Mouse (Mus musculus): Measurements from ENCODE around the gene Dpf3.

Gene Dpf3

DNA sequence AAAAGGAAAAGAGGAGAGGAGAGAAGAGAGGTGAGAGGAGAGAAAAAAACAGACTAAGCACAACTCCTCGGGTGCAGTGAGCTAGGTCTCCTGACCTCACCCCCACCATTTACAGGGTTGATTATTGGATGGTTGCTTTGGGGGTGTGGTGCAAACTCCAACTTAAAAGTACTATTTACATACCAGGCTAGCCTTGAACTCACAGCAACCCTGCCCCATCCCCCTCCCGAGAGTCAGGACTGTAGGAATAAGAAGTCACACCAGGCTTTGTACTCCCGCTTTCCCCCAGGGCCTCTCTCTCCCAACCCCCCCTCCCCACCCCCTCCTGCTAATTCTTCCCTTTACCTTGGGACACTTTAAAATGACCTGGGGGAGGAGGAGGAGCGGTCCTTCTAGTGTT, 8.8 kb upstream of the Dpf3 start:
- no peak for DNase-seq (ENCODE audit: low spot score)

DNA sequence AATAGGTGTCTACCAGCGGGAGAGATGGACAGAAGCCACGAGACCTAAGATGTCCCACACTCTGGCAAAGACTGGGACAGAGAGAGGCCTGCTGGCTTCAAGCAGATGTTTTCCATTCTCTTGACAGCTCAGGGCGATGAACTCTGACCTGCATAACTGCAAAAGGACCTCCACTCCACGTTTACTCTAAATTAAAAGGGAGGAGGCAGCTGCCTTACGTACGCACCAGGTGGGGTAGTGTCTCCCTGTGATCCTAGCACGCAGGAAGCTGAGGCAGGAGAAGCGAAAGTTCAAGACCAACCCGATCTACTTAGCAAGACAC, 8.4 kb upstream of the Dpf3 start:
- no peak for DNase-seq (ENCODE audit: low spot score)

DNA sequence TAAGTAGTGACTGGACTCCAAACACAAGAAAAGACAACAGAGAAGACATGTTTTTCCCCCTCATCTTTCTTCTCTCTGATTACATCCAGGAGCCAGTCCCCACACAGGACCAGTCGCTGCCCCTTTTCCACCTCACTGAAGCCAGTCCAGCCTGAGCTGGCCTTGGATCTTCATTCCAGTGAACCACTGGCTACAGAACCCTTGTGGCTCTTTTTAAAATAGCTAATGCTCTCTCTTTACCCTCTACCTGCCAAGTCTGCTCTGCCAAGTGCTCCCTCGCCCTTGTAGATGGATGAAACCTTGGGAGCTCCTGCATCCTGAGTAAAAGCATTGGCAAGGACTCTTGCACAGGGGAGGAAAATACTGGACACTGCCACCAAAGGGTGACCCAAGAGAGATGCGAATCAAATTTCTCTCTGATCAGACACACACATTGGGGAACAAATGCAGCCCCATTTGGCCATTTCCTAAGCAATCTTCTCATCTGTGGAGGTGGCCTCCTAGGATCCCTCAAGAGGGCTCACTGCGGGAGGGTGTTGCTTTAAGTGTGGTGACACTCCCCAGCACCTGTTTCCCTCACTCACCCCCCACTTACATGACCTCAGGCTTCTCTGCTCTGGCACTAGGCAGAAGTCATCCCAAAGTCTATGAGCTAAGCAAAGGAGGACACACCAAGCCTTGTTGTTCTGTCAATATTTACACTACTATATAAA, 7.9 kb upstream of the Dpf3 start:
- DNase-seq (ENCODE audit: low spot score): no peak

- DNase-seq (ENCODE audit: low spot score): no peak
Observed at GRCm38 (mm10) chr12:83494196-83494595, 6.7 kb upstream of the Dpf3 start.

GRCm38 (mm10) chr12:83492808-83493207, 5.3 kb upstream of the Dpf3 start:
- DNase-seq (ENCODE audit: low spot score): no peak

DNA sequence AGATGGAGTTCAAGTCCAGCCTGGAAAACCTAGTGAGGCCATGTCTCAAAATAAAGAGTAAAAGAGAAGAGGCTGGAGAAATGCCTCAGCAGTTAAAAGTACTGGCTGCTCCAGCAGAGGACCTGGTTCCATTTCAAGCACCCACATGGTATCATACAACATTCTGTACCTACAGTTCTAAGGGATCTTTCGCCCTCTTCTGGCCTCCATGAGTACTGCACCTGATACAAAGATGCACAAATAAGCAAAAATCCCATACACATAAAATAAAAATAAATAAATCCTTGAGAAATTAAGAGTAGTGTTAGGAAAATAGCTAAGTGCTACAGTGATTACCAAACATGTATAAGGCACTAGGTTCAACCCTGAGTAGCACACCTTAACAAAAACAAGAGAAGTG, 4.1 kb upstream of the Dpf3 start:
- no peak for DNase-seq (ENCODE audit: low spot score)

DNA sequence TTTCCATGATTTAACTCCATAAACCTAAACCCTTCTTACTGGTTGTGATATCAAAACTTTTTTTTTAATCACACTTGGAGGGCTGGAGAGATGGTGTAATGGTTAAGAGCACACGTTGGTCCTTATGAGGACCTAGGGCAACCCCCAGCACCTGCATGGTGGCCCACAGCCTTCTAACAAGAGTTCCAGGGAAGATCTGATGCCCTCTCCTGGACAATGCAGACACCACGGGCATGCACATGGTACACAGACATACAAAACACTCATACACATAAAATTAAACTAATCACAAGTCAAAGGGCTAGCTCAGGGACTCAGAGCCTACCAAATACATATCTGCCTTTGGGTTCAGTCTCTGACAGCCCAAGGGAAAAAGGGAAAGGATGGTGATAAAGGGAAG, 2.2 kb upstream of the Dpf3 start:
- no peak for DNase-seq (ENCODE audit: low spot score)

DNA sequence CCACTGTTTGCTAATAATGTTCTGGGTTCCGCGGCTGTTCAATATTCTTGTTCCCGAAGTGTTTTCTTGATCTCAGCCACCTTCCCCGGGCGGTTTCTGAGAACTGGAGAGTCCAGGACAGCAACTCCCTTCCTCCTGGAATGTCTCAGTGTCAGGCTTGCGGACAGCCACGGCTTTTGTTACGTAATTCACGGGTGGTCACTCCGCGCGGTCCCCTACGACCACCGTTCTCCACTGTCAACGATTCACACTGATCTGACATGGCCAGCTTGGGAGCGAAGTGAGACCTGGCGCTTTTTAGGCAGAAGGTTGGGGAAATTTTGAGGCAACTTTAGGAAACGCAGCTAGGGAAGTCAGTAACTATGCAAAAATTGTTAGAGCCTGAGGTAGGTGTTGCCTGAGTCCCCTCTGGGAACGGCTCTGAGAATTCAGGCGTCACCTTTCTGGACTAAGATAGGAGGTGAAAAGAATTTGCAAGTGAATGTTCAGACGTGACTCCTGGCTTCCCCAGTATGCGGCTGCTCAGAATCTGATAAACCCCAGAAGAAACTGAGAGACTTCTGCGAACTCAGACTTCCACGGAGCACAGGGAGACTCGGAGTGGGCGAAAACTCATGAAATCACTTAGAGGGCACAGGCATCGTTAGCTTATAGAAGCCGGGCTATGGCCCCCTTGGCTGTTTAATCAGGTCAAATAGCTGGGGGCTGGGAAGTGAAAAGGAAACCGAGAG, 860 bp upstream of the Dpf3 start:
- peak; percentile 29 for DNase-seq (ENCODE audit: low spot score)

DNA sequence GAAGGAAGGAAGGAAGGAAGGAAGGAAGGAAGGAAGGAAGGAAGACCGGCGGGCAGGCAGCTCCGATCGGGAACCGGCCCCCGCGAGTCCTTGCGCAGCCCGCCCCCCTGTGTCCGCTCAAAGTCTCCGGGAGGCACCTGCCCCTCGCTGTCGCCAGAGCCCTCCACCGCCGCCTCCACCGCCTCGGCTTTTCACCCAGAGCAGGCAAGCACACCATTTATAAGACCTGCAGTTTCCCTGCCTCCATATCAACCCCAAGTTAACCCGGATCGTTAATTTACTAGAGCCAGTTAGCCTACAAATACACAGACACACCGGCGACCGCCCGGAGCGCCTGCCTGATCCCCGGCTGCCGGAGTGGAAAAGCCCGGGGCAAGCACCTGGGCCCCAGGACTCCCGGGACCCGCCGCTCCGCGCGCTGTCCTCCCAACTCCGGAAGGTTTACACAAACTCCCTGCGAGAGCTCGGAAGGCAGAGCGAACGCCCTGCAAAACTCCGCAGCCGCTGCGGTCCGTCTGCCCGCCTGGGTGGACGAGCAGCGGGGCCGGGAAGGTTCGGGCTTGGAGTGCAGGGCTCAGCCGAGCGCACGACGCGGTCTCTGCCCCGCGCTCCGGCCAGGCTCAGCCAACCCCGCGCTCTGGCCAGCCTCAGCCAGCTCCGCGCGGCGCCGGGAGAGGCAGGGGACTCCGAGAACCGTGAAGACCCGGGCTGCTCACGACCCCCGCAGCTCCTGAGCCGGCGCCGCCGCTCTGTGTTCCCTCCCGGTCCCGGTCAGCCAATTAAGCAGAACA, 650 bp downstream of the Dpf3 start:
- peak; percentile 56 for DNase-seq (ENCODE audit: low spot score)

- peak; percentile 23 for DNase-seq (ENCODE audit: low spot score)
Observed at GRCm38 (mm10) chr12:83485911-83486670, 1.4 kb downstream of the Dpf3 start.

DNA sequence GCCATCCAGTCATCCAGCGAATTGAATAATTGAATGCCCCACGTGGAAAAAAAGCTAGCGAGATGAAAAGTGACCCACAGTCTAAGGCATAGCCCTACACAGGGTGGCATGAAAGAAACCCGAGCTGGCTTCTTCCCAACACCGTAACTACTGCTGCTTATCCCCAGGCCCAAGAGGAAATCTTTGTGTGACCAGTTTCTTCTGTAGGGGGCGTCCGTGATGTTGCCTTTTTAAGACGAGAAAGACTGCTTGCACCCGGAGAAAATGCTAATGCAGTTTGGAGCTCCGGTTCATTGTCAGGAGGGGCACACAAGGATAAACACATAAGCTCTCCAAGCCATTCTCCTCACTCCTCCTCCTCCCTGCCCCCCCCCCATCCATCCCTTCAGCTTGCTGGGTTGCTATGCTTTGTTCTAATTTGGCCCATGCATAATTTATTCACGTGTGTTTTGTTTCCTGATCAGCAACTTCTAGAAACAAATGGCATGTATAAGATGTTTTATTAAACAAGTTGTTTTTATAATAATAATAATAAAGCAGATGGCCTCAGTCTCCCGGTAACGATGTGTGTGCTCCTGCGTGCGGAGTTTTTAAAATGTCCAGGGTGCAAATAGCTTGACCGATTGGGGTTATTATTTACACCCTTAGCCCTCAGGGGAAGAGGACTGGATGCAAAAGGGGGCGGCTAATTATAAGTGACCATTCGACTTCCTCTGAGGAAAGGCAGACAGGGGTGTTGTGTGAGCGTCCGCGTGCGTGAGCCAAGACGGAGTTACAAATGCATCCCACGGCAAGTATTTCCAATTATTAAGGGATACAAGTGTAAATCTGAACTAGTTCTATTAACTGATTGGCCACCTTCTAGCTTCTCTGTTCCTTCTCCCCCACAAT, 2.4 kb downstream of the Dpf3 start:
- no peak for DNase-seq (ENCODE audit: low spot score)

GRCm38 (mm10) chr12:83483653-83484052, 3.9 kb downstream of the Dpf3 start:
- DNase-seq (ENCODE audit: low spot score): no peak

DNA sequence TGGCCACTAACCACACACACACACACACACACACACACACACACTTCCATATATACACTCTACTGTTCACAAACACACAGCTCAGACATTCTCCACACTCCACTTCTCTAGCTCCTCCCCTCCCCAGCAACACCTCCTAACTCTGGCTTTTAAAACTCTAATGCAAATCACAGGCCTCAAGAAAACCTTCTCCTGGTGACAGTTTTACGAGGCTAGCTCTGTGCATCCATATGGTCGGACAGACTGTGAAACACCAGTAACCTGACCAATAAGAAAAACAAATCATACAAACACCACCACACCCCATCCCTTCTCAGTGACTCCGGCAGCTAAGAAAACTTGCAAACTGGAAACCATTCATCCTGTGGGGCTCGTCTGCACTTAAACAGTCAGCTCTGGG, 6.1 kb downstream of the Dpf3 start:
- DNase-seq (ENCODE audit: low spot score): no peak

DNA sequence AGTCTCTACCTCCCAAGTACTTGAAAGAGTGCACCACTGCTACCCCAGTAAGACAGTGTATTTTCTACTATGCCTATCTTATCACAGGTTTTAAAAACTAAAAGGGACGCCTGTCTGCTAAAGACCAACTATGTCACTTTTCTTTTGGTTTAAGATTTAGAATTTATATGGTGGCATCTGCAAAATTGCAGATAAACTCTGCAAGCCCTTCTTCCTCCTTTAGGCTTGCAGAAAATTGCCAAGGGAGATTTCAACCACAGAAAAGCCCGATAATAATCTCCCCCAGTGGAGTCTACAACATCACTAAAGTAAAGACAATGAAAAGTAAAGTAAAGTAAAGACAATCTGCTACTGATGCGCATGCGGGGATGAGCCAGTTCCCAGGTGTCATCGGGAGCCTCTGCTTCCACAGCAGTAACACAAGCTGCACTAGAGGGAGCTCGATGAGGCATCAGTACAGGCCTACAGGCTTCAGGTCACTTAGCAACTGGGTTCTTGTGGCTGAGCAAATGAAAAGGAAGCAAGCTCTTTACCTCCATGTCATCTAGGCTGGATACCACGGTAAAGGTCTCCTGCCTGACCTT, 7.6 kb downstream of the Dpf3 start:
- DNase-seq (ENCODE audit: low spot score): no peak

GRCm38 (mm10) chr12:83479140-83479539, 8.4 kb downstream of the Dpf3 start:
- no peak for DNase-seq (ENCODE audit: low spot score)

GRCm38 (mm10) chr12:83476277-83476676, 11.2 kb downstream of the Dpf3 start:
- no peak for DNase-seq (ENCODE audit: low spot score)

- DNase-seq (ENCODE audit: low spot score): no peak
Observed at GRCm38 (mm10) chr12:83475419-83475818, 12.1 kb downstream of the Dpf3 start.

GRCm38 (mm10) chr12:83473987-83474600, 13.4 kb downstream of the Dpf3 start:
- no peak for DNase-seq (ENCODE audit: low spot score)

- no peak for DNase-seq (ENCODE audit: low spot score)
Observed at GRCm38 (mm10) chr12:83471760-83472159, 15.8 kb downstream of the Dpf3 start.

DNA sequence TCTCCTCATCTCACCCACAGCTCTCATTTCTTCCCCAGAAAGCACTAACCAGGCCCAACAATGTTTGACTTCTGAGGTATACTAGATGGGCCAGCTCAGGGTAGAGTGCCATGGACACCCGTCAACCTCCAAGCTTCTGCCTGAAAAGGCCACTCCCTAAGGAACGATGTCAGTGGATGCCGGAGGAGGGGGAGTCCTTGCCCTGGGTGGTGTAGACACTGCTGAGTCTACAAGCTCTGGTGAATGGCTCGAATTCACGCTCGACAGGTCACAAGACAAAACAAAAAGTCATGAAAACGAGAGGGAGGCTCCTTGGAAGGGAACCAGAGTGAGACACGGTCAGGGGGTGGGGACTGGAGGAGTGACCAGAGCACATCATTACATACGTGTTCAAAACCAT, 17.4 kb downstream of the Dpf3 start:
- DNase-seq (ENCODE audit: low spot score): no peak

Data from spleen, adult 12 weeks (tissue).